Mouse (Mus musculus) sigmoid colon, adult 10 weeks (tissue): ENCODE data around the gene Bsnd. TPM values are rescaled to one million over a fixed set of nuclear protein-coding genes. Genes with fewer than 3 reads are reported as not detected.

Source experiments
- polyA plus RNA-seq: library from polyadenylated mRNA; stranded (reverse); fragments of 350-450 nt; fragmentation: Illumina TruSeq; extraction: RNeasy Lipid Tissue Mini Kit (QIAGEN cat#74804); gene quantifications from one replicate; pipeline ENCODE4 v1.2.3, GENCODE M21; 2014; ENCODE audit warnings: low read depth, low replicate concordance

The Bsnd gene
- not detected for polyA plus RNA-seq

DNA sequence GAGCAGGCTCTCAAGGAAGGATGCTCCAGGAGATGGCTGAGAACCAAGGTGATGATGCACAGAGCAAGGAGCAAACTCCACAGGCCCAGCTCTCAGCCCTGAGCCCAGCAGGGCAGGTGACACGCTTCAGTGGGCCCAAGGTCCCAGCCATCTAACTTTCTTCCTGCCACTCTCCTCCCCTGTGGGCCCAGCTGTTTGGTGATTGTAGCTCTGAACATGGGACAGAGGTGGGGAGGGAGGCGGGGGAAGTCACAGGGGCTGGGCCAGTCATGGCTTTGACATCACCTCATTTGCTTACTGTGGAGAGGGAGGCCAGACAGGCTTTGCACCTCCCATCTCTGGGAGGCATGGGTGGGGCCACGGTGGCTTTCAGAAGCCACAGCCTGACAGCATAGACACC lies at the start of gene Bsnd:
Bsnd (minus strand) TSS at position 168 of the 400 bp plus-strand sequence.

Other genes with a start within 250 kb of the Bsnd start
- 31.7 TPM for gene Usp24, start 176.1 kb downstream of the Bsnd start, polyA plus RNA-seq
- gene Pcsk9, start 28.0 kb downstream of the Bsnd start, polyA plus RNA-seq, result 1.0 TPM
- gene Dhcr24, start 68.8 kb upstream of the Bsnd start, polyA plus RNA-seq, result 5.1 TPM
- gene Lexm, start 125.0 kb upstream of the Bsnd start, polyA plus RNA-seq, result not detected
- 4.9 TPM for gene Ttc22, start 130.1 kb upstream of the Bsnd start, polyA plus RNA-seq
- gene Pars2, start 158.8 kb upstream of the Bsnd start, polyA plus RNA-seq, result 2.3 TPM
- 49.4 TPM for gene Ttc4, start 186.7 kb upstream of the Bsnd start, polyA plus RNA-seq
- gene Mroh7, start 238.6 kb upstream of the Bsnd start, polyA plus RNA-seq, result not detected
- gene Fam151a, start 241.6 kb upstream of the Bsnd start, polyA plus RNA-seq, result not detected